Mouse (Mus musculus): ENCODE results near the gene C1qtnf3. TPM values are rescaled to one million over a fixed set of nuclear protein-coding genes. Genes with fewer than 3 reads are reported as not detected.
"Not testable (repeated sequence)": the region's sequence is repeated elsewhere in the genome, so short reads cannot be mapped to it uniquely, and the experiment has no call there.

C1qtnf3 gene
- total RNA-seq, 1 experiment from 2014 or later: 2.1 TPM

GRCm38 (mm10) chr15:10959277-10960026 is 7.3 kb downstream of the C1qtnf3 start:
- peak; percentile 10 for DNase-seq

GRCm38 (mm10) chr15:10960267-10960666 is 8.1 kb downstream of the C1qtnf3 start:
- no peak for DNase-seq

GRCm38 (mm10) chr15:10962601-10963000 is 10.5 kb downstream of the C1qtnf3 start:
- no peak for DNase-seq

- DNase-seq: no peak
Measured at GRCm38 (mm10) chr15:10969439-10969838, 17.3 kb downstream of the C1qtnf3 start.

GRCm38 (mm10) chr15:10970777-10971176 is 18.6 kb downstream of the C1qtnf3 start:
- DNase-seq: no peak

DNA sequence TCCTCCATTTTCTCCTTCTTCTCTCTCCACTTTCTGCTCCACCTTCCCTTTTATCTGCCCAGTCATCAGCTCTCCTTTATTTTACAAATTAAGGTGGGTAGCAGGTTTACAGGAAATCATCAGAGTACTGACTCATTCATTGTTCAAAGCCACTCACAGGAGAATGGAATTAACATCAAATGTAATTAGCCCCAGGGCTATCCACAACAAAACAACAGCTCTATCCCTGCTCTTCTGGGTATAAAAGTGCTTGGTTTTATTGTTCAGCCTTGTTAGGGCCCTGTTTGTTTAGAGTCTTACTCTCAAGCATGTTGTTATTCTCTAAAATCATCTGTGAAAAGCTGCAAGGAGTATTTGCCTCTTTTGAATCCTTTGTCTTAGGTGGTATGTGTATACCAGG is 25.0 kb downstream of the C1qtnf3 start:
- DNase-seq: no peak

DNA sequence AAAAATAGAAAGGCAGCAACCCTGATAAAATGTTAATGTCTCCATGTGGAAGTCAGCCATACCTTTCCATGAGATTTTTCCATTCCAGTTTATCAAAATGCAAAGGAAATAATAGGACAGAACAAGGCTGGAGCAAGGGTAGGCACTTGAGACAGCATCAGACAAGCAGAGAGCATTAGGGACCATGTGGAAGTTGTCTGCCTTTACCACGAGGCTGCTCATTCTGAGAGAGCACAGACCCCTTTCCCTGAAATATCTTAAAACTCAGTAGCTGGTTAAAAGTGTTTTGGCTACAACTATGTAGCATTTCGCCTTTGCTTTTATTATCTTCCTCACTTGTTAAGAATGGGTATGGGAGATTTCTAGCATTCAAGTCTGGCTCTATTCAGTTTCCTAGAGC is 28.6 kb downstream of the C1qtnf3 start:
- no peak for DNase-seq

DNA sequence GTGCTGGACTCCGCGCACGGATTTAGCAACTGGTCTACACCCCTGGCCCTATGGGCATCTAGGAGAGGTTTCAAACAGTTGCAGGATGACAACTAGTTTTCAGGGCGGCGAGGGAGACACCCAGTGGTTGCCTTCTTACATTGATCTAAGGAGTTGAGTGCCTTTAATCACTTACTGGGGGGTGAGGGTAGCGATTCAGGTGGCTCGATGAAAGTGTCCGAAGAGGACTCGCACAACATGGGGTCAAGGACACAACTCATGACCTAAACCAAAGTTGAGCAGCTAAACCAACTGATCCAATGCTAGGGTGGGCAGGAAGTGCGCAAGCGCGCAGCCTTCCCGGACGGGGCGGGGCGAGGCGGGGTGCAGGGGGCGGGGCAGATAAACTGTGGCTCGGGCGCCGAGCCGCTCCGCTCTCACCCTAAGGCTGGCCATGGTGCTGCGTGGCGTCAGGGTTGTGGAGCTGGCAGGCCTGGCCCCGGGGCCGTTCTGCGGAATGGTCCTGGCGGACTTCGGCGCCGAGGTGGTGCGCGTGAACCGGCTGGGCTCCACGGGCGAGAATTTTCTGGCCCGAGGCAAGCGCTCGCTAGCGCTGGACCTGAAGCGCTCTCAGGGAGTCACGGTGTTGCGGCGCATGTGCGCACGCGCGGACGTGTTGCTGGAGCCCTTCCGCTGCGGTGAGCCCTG is 29.4 kb downstream of the C1qtnf3 start, which contains the start of gene Amacr:
TSS of gene Amacr (plus strand) at position 380 of the 687 bp plus-strand sequence.
- DNase-seq: peak; percentile 94

- no peak for DNase-seq
Measured at GRCm38 (mm10) chr15:10982064-10982435, 29.9 kb downstream of the C1qtnf3 start.

DNA sequence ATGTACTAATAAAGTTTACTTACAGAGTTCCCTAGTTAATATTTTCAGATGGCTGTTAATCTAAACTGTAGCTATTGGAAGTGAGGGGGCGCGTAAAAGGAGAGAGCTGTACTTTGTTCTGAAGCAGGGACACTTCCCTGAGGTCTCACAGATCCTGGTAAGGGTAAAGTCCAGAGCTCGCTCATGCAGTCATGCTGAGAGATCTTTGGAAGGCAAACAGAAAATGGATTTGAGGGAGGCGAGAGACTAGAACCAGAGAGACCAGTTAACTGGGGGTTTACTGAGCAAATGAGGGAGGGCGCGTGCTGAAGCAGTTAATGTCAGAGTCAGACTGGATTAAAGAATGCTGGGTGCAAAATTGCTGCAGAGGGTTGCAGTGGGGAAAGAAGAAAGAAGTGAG is 33.6 kb downstream of the C1qtnf3 start:
- no peak for DNase-seq

GRCm38 (mm10) chr15:10986477-10986876 is 34.3 kb downstream of the C1qtnf3 start:
- not testable (repeated sequence) for DNase-seq

- DNase-seq: no peak
Measured at GRCm38 (mm10) chr15:10990411-10990810, 38.3 kb downstream of the C1qtnf3 start.

DNA sequence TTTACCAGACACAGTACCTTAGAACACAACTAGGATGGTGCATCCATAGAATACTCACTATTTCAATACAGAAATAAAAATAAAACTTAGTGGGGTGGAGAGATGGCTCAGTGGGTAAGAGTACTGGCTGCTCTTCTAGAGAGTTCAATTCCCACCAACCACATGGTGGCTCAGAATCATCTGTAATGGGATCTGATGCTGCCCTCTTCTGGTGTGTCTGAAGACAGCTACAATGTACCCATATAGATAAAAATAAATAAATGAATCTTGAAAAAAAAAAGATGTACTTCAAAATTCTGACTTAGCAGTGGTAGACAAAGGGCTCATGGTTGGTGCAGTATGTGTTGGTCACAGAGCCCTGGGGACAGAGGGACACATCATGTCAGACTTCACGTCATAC is 39.4 kb downstream of the C1qtnf3 start:
- DNase-seq: no peak

- DNase-seq: no peak
Measured at GRCm38 (mm10) chr15:10999832-11000231, 47.7 kb downstream of the C1qtnf3 start.

GRCm38 (mm10) chr15:11000421-11000820 is 48.3 kb downstream of the C1qtnf3 start, which contains the start of gene Slc45a2:
Slc45a2 (plus strand) TSS chr15:11000721.
- DNase-seq: no peak

DNA sequence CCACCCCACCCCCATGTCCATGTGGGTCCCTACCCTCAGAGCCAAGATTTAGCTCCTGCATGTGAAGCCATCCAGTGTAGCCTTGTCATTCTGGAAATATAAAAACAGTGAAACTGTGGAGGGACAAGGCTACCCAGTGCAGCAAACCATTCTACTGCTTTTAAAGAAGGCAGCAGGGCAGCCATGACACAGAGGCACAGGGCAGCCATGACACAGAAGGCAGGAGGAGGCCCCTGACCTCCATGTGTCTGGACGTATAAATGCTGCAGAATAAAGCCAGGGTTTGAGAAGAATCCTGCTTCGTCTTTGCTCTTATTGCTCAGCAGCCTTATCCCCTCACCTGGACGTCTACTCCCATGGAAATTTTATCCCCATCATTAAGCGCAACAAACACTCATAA is 51.7 kb downstream of the C1qtnf3 start:
- DNase-seq: no peak

DNA sequence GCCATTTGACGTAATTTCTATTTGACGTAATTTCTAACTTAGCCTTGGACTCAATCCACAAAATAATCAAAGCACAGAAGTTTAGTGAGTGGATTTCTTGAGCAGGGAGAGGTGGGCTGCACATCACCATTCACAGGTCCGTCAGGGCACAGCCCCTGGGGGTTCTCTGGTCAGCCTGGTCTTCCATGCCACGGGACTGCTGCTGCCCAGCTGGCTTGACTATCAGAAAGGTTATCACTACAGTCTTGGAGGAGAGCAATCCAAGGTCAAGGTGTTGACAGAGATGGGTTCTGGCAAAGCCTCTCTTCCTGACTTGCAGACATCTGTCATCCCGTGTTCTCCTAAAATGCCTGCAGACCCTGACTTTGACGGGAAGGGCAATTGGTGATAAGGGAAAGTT is 52.5 kb downstream of the C1qtnf3 start:
- no peak for DNase-seq

DNA sequence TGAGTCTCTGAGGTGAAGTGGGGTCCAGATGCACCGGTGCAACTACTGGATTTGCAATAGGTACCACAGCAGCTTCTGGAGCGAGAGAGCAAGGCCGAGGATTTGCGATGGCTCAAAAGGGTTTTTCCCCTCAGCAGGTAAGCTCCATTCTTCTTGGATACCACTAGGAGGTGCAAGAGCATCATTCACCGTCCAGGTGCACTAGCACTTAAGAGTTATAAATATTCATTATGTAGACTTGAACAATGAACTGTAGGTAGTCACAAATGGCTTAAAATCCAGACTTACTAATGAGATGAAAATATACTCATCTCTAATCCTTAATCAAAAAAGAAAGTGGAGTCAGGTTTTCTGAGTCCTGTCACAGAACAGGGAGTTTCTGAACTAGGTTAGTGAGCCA is 56.6 kb downstream of the C1qtnf3 start:
- DNase-seq: no peak

- DNase-seq: no peak
Measured at GRCm38 (mm10) chr15:11010976-11011548, 58.9 kb downstream of the C1qtnf3 start.

GRCm38 (mm10) chr15:11014931-11015330 is 62.8 kb downstream of the C1qtnf3 start:
- DNase-seq: no peak

GRCm38 (mm10) chr15:11026801-11027561 is 74.8 kb downstream of the C1qtnf3 start:
- no peak for DNase-seq
